Mouse (Mus musculus): ENCODE results near the gene Cela3b.

The Cela3b gene

GRCm38 (mm10) chr4:137461981-137462690 lies 31.8 kb upstream of the Cela3b start:
- intact Hi-C loops (cut with DNase I) = no loop called here

GRCm38 (mm10) chr4:137461217-137461616 lies 30.9 kb upstream of the Cela3b start:
- intact Hi-C loops (cut with DNase I) = no loop called here

GRCm38 (mm10) chr4:137460676-137461075 lies 30.3 kb upstream of the Cela3b start:
- intact Hi-C loops (cut with DNase I) = no loop called here

GRCm38 (mm10) chr4:137458861-137459260 lies 28.5 kb upstream of the Cela3b start:
- intact Hi-C loops (cut with DNase I) = no loop called here

GRCm38 (mm10) chr4:137458310-137458709 lies 28.0 kb upstream of the Cela3b start:
- intact Hi-C loops (cut with DNase I) = no loop called here

- intact Hi-C loops (cut with DNase I) = no loop called here
Observed at GRCm38 (mm10) chr4:137457292-137457691, 27.0 kb upstream of the Cela3b start.

- intact Hi-C loops (cut with DNase I) = no loop called here
Observed at GRCm38 (mm10) chr4:137456581-137456980, 26.2 kb upstream of the Cela3b start.

GRCm38 (mm10) chr4:137454582-137454981 lies 24.2 kb upstream of the Cela3b start:
- intact Hi-C loops (cut with DNase I) = no loop called here

- intact Hi-C loops (cut with DNase I) = no loop called here
Observed at GRCm38 (mm10) chr4:137453234-137453767, 23.0 kb upstream of the Cela3b start, which contains the start of gene 1700013G24Rik. Gene 1700013G24Rik, plus strand, starts transcription at chr4:137453284.

GRCm38 (mm10) chr4:137452190-137452589 lies 21.9 kb upstream of the Cela3b start:
- intact Hi-C loops (cut with DNase I) = no loop called here

GRCm38 (mm10) chr4:137449715-137450114 lies 19.4 kb upstream of the Cela3b start:
- intact Hi-C loops (cut with DNase I) = no loop called here

- intact Hi-C loops (cut with DNase I) = no loop called here
Observed at GRCm38 (mm10) chr4:137449132-137449531, 18.8 kb upstream of the Cela3b start.

GRCm38 (mm10) chr4:137448641-137449040 lies 18.3 kb upstream of the Cela3b start:
- intact Hi-C loops (cut with DNase I) = no loop called here

GRCm38 (mm10) chr4:137448197-137448596 lies 17.9 kb upstream of the Cela3b start:
- intact Hi-C loops (cut with DNase I) = no loop called here

- intact Hi-C loops (cut with DNase I) = no loop called here
Observed at GRCm38 (mm10) chr4:137447363-137448196, 17.2 kb upstream of the Cela3b start.

GRCm38 (mm10) chr4:137445881-137446280 lies 15.5 kb upstream of the Cela3b start:
- intact Hi-C loops (cut with DNase I) = no loop called here

- intact Hi-C loops (cut with DNase I) = loop anchor here (5.0 kb wide), 2 partner anchors 84 to 104 kb away; no protein-coding TSS in a partner anchor
Observed at GRCm38 (mm10) chr4:137443625-137444024, 13.3 kb upstream of the Cela3b start.

GRCm38 (mm10) chr4:137441332-137441731 lies 11.0 kb upstream of the Cela3b start:
- intact Hi-C loops (cut with DNase I) = loop anchor here (5.0 kb wide), 2 partner anchors 86 to 106 kb away; no protein-coding TSS in a partner anchor

- intact Hi-C loops (cut with DNase I) = no loop called here
Observed at GRCm38 (mm10) chr4:137438842-137439241, 8.5 kb upstream of the Cela3b start.

- intact Hi-C loops (cut with DNase I) = no loop called here
Observed at GRCm38 (mm10) chr4:137436979-137437669, 6.8 kb upstream of the Cela3b start.

Data from adrenal gland (tissue).